Mouse (Mus musculus): ENCODE measurements around the gene Pla2g15.
"Not testable (repeated sequence)": the region's sequence is repeated elsewhere in the genome, so short reads cannot be mapped to it uniquely, and the experiment has no call there.

Gene Pla2g15

DNA sequence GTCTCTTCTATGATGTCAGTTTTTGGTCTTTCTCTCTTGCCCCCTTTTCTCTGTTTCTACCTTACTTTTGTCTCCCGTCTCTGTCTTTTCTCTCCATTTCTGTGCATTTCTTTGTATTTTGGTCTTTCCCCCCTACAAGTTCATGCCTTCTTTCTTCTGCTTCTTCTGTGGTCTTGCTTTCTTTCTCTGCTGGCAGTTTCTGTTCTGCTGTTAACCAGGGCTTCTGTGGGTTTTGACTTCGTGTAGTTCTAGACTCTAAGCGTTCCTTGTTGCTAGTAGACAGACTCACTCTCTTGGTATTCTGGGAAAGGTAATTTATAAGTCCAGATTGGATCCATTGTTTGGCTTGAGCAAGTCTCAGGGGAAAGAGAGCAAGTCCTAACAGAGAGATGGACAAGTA is 36.2 kb downstream of the Pla2g15 start:
- Histone ChIP-seq H3K4me3 (replicated peaks; ENCODE audit: low read length) (no peak overlapping the region), H3K4me1 (replicated peaks; ENCODE audit: low read depth, low read length) (no peaks in the 10 kb centered on the region), H3K36me3 (ENCODE audit: insufficient read depth, low read length) (peaks cover 27% of the 10 kb centered on the region), H3K9me3 (ENCODE audit: low read length) (no peaks in the 10 kb centered on the region), H3K27me3 (ENCODE audit: insufficient read depth, low read length) (no peaks in the 10 kb centered on the region)
- TF ChIP-seq POU5F1 (IDR thresholded peaks at IDR 0.05; ENCODE audit: borderline replicate concordance, low read length) (no peak), NANOG (IDR thresholded peaks at IDR 0.05; ENCODE audit: borderline replicate concordance, low read length) (no peak), CTCF (conservative IDR thresholded peaks at IDR 0.05; ENCODE audit: low read length) (no peak)

DNA sequence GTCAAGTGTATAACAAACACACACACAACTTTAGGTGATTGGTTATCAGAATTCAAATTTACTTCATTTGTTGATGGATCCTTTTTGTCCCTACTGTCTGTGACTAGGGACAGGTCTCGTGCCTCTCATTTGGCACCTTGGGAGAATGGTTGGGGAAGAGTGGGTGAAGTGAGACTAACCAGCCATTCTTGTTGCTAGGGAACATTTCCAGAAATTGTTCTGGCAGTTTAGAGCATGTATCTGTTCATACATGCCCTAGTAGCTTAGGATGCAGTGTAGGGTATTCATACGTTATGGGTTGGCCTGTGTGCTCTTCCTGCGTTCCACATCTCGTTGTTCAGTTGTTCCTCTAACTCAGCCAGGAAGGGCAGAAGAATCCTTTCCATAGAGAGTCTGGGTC is 39.0 kb downstream of the Pla2g15 start:
- no peak overlapping the region for H3K4me3 ChIP-seq (replicated peaks; ENCODE audit: low read length)
- peaks cover 53% of the 10 kb centered on the region for H3K36me3 ChIP-seq (ENCODE audit: insufficient read depth, low read length)
- TF ChIP-seq NANOG (IDR thresholded peaks at IDR 0.05; ENCODE audit: borderline replicate concordance, low read length) (no peak), POU5F1 (IDR thresholded peaks at IDR 0.05; ENCODE audit: borderline replicate concordance, low read length) (no peak), CTCF (conservative IDR thresholded peaks at IDR 0.05; ENCODE audit: low read length) (no peak)
- no peaks in the 10 kb centered on the region for H3K27me3 ChIP-seq (ENCODE audit: insufficient read depth, low read length)
- no peaks in the 10 kb centered on the region for H3K9me3 ChIP-seq (ENCODE audit: low read length)
- H3K4me1 ChIP-seq (replicated peaks; ENCODE audit: low read depth, low read length) = no peaks in the 10 kb centered on the region

DNA sequence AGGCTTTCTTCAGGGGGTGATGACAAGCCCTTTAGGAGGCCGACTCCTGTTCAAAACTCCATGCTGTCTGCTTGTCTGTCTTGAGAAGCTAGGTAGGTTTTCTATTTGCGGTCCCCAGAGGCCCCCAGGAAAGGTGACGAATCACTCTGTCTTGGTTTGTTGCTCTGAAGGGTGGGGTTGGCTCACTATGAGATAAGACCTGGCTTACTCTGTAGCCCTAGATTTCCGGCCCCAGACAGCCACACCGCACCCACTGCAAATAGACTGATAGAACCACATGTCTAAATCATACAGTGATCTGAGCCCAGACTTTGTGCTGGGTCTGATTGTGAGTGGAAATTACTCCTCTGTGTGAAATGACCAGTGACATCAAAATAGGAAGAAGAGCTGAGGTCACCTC is 41.4 kb downstream of the Pla2g15 start:
- Histone ChIP-seq H3K4me3 (replicated peaks; ENCODE audit: low read length) (no peak overlapping the region), H3K36me3 (ENCODE audit: insufficient read depth, low read length) (peaks cover 70% of the 10 kb centered on the region), H3K9me3 (ENCODE audit: low read length) (no peaks in the 10 kb centered on the region), H3K4me1 (replicated peaks; ENCODE audit: low read depth, low read length) (no peaks in the 10 kb centered on the region), H3K27me3 (ENCODE audit: insufficient read depth, low read length) (no peaks in the 10 kb centered on the region)
- TF ChIP-seq POU5F1 (IDR thresholded peaks at IDR 0.05; ENCODE audit: borderline replicate concordance, low read length) (no peak), NANOG (IDR thresholded peaks at IDR 0.05; ENCODE audit: borderline replicate concordance, low read length) (no peak), CTCF (conservative IDR thresholded peaks at IDR 0.05; ENCODE audit: low read length) (no peak)

DNA sequence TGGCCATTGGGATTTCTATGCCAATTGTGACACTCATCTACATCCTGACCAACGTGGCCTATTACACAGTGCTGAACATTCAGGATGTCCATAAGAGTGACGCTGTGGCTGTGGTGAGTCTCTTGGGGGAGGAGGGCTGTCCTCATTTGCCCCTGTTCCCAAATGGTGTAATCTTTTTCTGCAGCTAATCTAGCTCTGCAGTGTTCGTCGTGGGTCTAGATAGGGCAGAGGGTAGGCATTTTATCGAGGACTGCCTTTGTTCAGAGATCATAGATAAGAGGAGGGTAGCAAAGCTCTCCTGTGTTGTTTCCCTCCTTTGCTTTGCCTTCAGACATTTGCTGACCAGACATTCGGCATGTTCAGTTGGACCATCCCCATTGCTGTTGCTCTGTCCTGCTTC is 43.0 kb downstream of the Pla2g15 start:
- H3K27me3 ChIP-seq (ENCODE audit: insufficient read depth, low read length) = no peaks in the 10 kb centered on the region
- H3K4me3 ChIP-seq (replicated peaks; ENCODE audit: low read length) = no peak overlapping the region
- no peak for TF ChIP-seq NANOG (IDR thresholded peaks at IDR 0.05; ENCODE audit: borderline replicate concordance, low read length)
- TF ChIP-seq POU5F1 (IDR thresholded peaks at IDR 0.05; ENCODE audit: borderline replicate concordance, low read length) = no peak
- TF ChIP-seq CTCF (conservative IDR thresholded peaks at IDR 0.05; ENCODE audit: low read length) = no peak
- H3K36me3 ChIP-seq (ENCODE audit: insufficient read depth, low read length) = peaks cover 80% of the 10 kb centered on the region
- H3K9me3 ChIP-seq (ENCODE audit: low read length) = no peaks in the 10 kb centered on the region
- H3K4me1 ChIP-seq (replicated peaks; ENCODE audit: low read depth, low read length) = no peaks in the 10 kb centered on the region

DNA sequence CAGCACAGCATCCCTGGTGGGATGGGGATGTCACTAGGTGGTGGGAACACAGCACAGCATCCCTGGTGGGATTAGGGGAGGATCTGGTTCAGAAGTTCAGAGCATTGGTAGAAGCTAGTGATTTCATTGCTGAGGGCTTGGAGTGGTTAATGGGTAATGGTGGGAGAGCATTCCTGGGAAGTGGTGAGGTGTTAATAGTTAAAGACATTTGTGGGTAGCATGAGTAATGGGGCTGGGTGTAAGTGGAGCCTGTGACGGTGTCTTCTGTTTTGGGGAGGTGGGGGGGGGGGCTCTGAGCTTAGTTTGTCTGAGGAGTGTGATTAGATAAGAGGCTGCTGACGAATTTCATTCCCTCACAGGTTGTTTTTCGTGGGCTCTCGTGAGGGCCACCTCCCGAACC is 43.9 kb downstream of the Pla2g15 start:
- TF ChIP-seq NANOG (IDR thresholded peaks at IDR 0.05; ENCODE audit: borderline replicate concordance, low read length) (no peak), CTCF (conservative IDR thresholded peaks at IDR 0.05; ENCODE audit: low read length) (no peak), POU5F1 (IDR thresholded peaks at IDR 0.05; ENCODE audit: borderline replicate concordance, low read length) (no peak)
- Histone ChIP-seq H3K4me1 (replicated peaks; ENCODE audit: low read depth, low read length) (peaks cover 4% of the 10 kb centered on the region), H3K9me3 (ENCODE audit: low read length) (no peaks in the 10 kb centered on the region), H3K36me3 (ENCODE audit: insufficient read depth, low read length) (peaks cover 87% of the 10 kb centered on the region), H3K4me3 (replicated peaks; ENCODE audit: low read length) (no peak overlapping the region), H3K27me3 (ENCODE audit: insufficient read depth, low read length) (no peaks in the 10 kb centered on the region)

DNA sequence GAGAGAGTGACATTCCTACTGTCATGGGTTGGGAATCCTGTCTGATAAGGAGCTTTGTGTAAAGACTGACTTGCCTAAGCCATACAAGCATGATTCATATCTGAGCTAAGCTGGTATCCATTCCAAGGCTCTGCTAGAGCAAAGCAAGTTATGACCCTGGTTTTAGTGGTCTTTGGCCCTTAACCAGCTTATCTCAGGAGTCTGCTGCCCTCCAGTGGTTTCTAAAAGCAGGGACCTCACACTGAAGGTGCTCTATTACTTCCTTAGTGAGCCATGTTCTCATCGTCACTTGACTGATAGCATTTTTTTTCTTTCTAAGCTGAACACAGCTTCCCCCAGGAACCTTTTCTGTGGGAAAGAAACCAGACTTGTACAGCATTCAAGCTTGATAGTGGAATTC is 48.5 kb downstream of the Pla2g15 start:
- H3K9me3 ChIP-seq (ENCODE audit: low read length) = no peaks in the 10 kb centered on the region
- peaks cover 96% of the 10 kb centered on the region for H3K36me3 ChIP-seq (ENCODE audit: insufficient read depth, low read length)
- TF ChIP-seq CTCF (conservative IDR thresholded peaks at IDR 0.05; ENCODE audit: low read length) = peak; percentile 57
- TF ChIP-seq NANOG (IDR thresholded peaks at IDR 0.05; ENCODE audit: borderline replicate concordance, low read length) = no peak
- no peak overlapping the region for H3K4me3 ChIP-seq (replicated peaks; ENCODE audit: low read length)
- no peaks in the 10 kb centered on the region for H3K27me3 ChIP-seq (ENCODE audit: insufficient read depth, low read length)
- peaks cover 13% of the 10 kb centered on the region for H3K4me1 ChIP-seq (replicated peaks; ENCODE audit: low read depth, low read length)

DNA sequence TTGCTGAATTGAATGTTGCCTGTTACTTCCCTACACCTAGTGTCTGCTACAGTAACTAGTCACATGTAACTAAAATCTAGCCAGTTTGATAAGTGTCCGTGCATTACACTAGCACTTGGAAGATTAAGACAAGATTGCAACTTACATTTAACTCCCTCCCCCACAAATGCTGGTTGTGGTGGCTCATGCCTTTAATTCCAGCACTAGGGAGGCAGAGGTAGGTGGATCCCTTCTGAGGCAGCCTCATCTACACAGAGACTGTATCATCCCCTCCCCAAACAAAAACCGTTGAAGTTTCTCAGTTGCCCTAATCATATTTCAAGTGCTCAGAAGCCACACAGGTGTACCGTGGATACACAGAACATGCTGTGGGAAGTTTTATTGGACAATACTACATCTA is 49.4 kb downstream of the Pla2g15 start:
- not testable (repeated sequence) for H3K9me3 ChIP-seq (ENCODE audit: low read length); H3K4me3 ChIP-seq (replicated peaks; ENCODE audit: low read length); H3K27me3 ChIP-seq (ENCODE audit: insufficient read depth, low read length)
- H3K4me1 ChIP-seq (replicated peaks; ENCODE audit: low read depth, low read length) = peaks cover 13% of the 10 kb centered on the region
- H3K36me3 ChIP-seq (ENCODE audit: insufficient read depth, low read length) = peaks cover 97% of the 10 kb centered on the region

DNA sequence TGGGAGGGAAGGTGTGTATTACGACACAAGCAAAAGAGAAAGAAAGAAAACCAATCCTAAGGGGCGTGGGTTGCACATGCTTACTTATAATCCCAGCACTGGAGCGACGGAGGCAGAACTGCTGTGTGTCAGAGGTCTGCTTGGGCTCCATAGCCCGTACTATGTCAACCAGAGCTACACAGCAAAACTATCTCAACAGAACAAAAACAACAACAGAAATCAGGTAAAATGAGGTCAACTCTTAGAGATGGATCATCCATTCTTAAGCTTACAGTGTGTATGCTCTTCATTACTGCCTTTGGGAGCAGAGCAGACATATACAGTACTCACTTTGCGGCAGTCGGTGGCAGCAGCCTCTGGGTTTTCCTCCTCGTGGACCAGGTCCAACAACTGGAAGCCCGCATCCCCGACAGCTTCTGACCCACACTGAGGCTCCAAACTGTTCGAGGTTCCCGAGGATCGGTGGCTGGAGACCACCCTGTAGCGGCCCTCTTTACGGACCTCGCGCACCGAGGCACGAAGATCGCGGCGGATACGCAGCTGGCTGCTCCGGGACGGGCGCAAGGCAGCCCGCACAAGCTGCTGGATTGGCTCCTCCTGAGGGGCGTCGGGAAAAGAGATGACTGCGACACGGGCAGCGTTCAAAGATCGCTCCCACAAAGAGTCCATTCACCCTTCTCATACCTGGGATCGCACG is 60.0 kb downstream of the Pla2g15 start:
- Histone ChIP-seq H3K4me3 (replicated peaks; ENCODE audit: low read length) (peak overlapping the region; percentile 95), H3K4me1 (replicated peaks; ENCODE audit: low read depth, low read length) (peaks cover 44% of the 10 kb centered on the region), H3K27me3 (ENCODE audit: insufficient read depth, low read length) (no peaks in the 10 kb centered on the region), H3K9me3 (ENCODE audit: low read length) (no peaks in the 10 kb centered on the region), H3K36me3 (ENCODE audit: insufficient read depth, low read length) (peaks cover 65% of the 10 kb centered on the region)
- TF ChIP-seq CTCF (conservative IDR thresholded peaks at IDR 0.05; ENCODE audit: low read length) (no peak), NANOG (IDR thresholded peaks at IDR 0.05; ENCODE audit: borderline replicate concordance, low read length) (no peak), POU5F1 (IDR thresholded peaks at IDR 0.05; ENCODE audit: borderline replicate concordance, low read length) (no peak)

DNA sequence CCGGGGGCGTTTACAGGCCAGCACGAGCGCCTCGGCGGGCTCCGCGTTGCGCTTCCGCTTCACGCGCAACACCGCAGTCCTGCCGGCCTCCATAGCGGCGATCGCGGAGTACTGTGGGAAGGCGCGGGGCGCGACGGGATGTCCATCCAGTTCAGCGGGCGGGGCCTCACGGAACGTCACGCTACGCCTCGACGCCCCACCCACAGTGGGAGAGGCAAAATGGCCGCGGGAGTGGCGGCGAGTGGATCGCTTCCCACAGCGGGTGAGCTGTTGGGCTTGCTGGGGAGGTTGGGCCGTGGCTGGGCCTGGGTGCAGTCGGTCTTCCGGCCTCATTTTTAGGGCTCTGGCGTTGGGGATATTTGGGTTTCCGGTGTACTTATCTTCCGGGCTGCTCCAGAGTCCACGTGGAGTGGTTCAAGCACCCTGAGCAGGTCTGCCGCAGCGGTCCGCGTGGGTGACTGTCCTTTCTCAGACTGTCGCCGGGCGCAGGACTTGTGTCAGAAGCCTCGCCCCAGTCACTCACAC is 60.7 kb downstream of the Pla2g15 start, which contains the start of the genes Slc7a6os and Prmt7:
Slc7a6os (minus strand) TSS at position 115 of the 525 bp plus-strand sequence.
Prmt7 (plus strand) TSS at position 116 of the 525 bp plus-strand sequence.
- H3K4me3 ChIP-seq (replicated peaks; ENCODE audit: low read length) = peak within 1 kb of the TSS; percentile 95
- TF ChIP-seq POU5F1 (IDR thresholded peaks at IDR 0.05; ENCODE audit: borderline replicate concordance, low read length) (no peak), CTCF (conservative IDR thresholded peaks at IDR 0.05; ENCODE audit: low read length) (no peak), NANOG (IDR thresholded peaks at IDR 0.05; ENCODE audit: borderline replicate concordance, low read length) (no peak)
- no peaks in the 10 kb centered on the region for H3K27me3 ChIP-seq (ENCODE audit: insufficient read depth, low read length)

More for the DNA sequence above, 60.7 kb downstream of the Pla2g15 start, which contains the start of the genes Slc7a6os and Prmt7:
- H3K9me3 ChIP-seq (ENCODE audit: low read length) = no peaks in the 10 kb centered on the region
- H3K4me1 ChIP-seq (replicated peaks; ENCODE audit: low read depth, low read length) = peaks cover 48% of the 10 kb centered on the region
- H3K36me3 ChIP-seq (ENCODE audit: insufficient read depth, low read length) = peaks cover 65% of the 10 kb centered on the region

All from E14TG2a.4 (cell line).